Comparison of ENCODE assay signal across 13 mouse cellular contexts in genomic region chr16:49923720-49924119, GRCm38 (mm10).
A peak's percentile ranks its signal among the peaks of the same experiment; 100 is the strongest.
DNase-seq lines count a peak whose midpoint lies in the region; ATAC-seq and TF ChIP-seq lines count a peak whose summit lies in the region.
"Had no signal": no experiment of that assay in that cellular context is flagged by ENCODE, and none has a peak within 500 bp of the region (broad histone marks: within the 10 kb centered on the region; RNA-seq: fewer than 3 reads in every experiment).

No protein-coding gene starts in this region.

- H3K4me3 ChIP-seq in neural tube, embryonic 13.5 days = no peak overlapping the region
- no peak overlapping the region for H3K4me3 ChIP-seq in limb, embryonic 10.5 days
- H3K4me3 ChIP-seq in small intestine, adult 2 months (ENCODE audit: low read depth, low read length) = no peak overlapping the region
- no peak overlapping the region for H3K4me3 ChIP-seq in midbrain, embryonic 13.5 days (replicated peaks)

- TF ChIP-seq CTCF in small intestine, adult 2 months (IDR thresholded peaks at IDR 0.05; ENCODE audit: extremely low read depth, insufficient read length, insufficient replicate concordance, low read depth, low read length) = no peak

- H3K4me1 ChIP-seq in neural tube, embryonic 13.5 days (replicated peaks) = no peaks in the 10 kb centered on the region; the same call in 1 of the 2 replicates
- peaks cover 27% of the 10 kb centered on the region for H3K4me1 ChIP-seq in limb, embryonic 10.5 days
- peaks cover 5% of the 10 kb centered on the region; the same call in 1 of the 2 replicates for H3K4me1 ChIP-seq in small intestine, adult 2 months (ENCODE audit: control insufficient read depth, insufficient read depth, insufficient read length, low read length)
- 0 out of 2 replicates have a peak, but pooled peaks cover 3% of the 10 kb centered on the region for H3K4me1 ChIP-seq in midbrain, embryonic 13.5 days (replicated peaks)

- H3K36me3 ChIP-seq in neural tube, embryonic 13.5 days = no peaks in the 10 kb centered on the region
- no peaks in the 10 kb centered on the region for H3K36me3 ChIP-seq in limb, embryonic 10.5 days
- H3K36me3 ChIP-seq in small intestine, adult 2 months (ENCODE audit: control insufficient read depth, insufficient read depth, low read length) = no peaks in the 10 kb centered on the region
- no peaks in the 10 kb centered on the region for H3K36me3 ChIP-seq in midbrain, embryonic 13.5 days

- DNase-seq in gastrocnemius, adult 18-20 months (ENCODE audit: low spot score) = peak; percentile 38
- no peak for DNase-seq in gastrocnemius, postnatal 36 days
- no peak for DNase-seq in neural tube, embryonic 10.5 days (ENCODE audit: extremely low spot score, low spot score)
- DNase-seq in limb, embryonic 10.5 days (ENCODE audit: low spot score) = no peak
- DNase-seq in urinary bladder, postnatal 4 days (ENCODE audit: low spot score in 2 of 2) = no peak
- DNase-seq: adrenal gland, adult 8-10 months; B cell, adult 2 months; heart, postnatal 36 days; thymus, postnatal 25 days had no signal

- intact Hi-C loops in gastrocnemius, postnatal 36 days (cut with DNase I) = no loop called here

- peak overlapping the region; percentile 38; the same call in 1 of the 2 replicates for H3K27ac ChIP-seq in neural tube, embryonic 13.5 days (replicated peaks)
- H3K27ac ChIP-seq in limb, embryonic 10.5 days = peak overlapping the region; percentile 73
- 0 out of 2 replicates have a peak overlapping the region, but pooled peaks have one; percentile 39 for H3K27ac ChIP-seq in small intestine, adult 2 months (ENCODE audit: insufficient read depth, low read depth, low read length)
- H3K27ac ChIP-seq in midbrain, embryonic 13.5 days = no peak overlapping the region
- H3K27ac ChIP-seq: liver, embryonic 14.5 days had no signal

- 0 out of 2 replicates have a peak, but pooled peaks have one; percentile 22 for ATAC-seq in neural tube, embryonic 13.5 days (ENCODE audit: low read depth)
- ATAC-seq in midbrain, embryonic 13.5 days = no peak

- H3K4me2 ChIP-seq in neural tube, embryonic 13.5 days = no peak overlapping the region
- H3K4me2 ChIP-seq in midbrain, embryonic 13.5 days (replicated peaks) = no peak overlapping the region

- no peak overlapping the region for H3K9ac ChIP-seq in neural tube, embryonic 13.5 days
- H3K9ac ChIP-seq in midbrain, embryonic 13.5 days (replicated peaks) = no peak overlapping the region
- H3K9ac ChIP-seq: liver, embryonic 14.5 days had no signal

- H3K9me3 ChIP-seq in neural tube, embryonic 13.5 days = no peaks in the 10 kb centered on the region
- no peaks in the 10 kb centered on the region for H3K9me3 ChIP-seq in limb, embryonic 10.5 days (replicated peaks)
- H3K9me3 ChIP-seq in midbrain, embryonic 13.5 days = no peaks in the 10 kb centered on the region

- no peak for TF ChIP-seq POLR2A in small intestine, adult 2 months (IDR thresholded peaks at IDR 0.05; ENCODE audit: low read depth, low read length)

- 43% methylated on average over 9 of the region's 9 CpGs for WGBS in neural tube, embryonic 13.5 days
- 50% methylated on average over 9 of the region's 9 CpGs for WGBS in limb, embryonic 10.5 days
- WGBS in small intestine, adult 2 months = 27% methylated on average over 9 of the region's 9 CpGs
- WGBS in midbrain, embryonic 13.5 days = 67% methylated on average over 9 of the region's 9 CpGs

- H3K27me3 ChIP-seq in neural tube, embryonic 13.5 days = no peaks in the 10 kb centered on the region
- no peaks in the 10 kb centered on the region for H3K27me3 ChIP-seq in limb, embryonic 10.5 days (ENCODE audit: low read depth, poor library complexity, severe bottlenecking)
- no peaks in the 10 kb centered on the region for H3K27me3 ChIP-seq in small intestine, adult 2 months (ENCODE audit: control insufficient read depth, insufficient read depth, low read length)
- no peaks in the 10 kb centered on the region for H3K27me3 ChIP-seq in midbrain, embryonic 13.5 days
